Mouse (Mus musculus) megakaryocyte, adult 5-6 weeks (primary cell): ENCODE results near the gene Tubg2. TPM values are rescaled to one million over a fixed set of nuclear protein-coding genes. Genes with fewer than 3 reads are reported as not detected.

Experiments
- ATAC-seq: 2 replicates; pipeline ENCODE4 v1.8.0; 2016; ENCODE audit warnings: mild to moderate bottlenecking, inconsistent platforms; ENCODE audit not compliant: poor library complexity, severe bottlenecking
- total RNA-seq, 2 experiments: library from RNA; stranded (forward) in 1 of 2; stranded (reverse) in 1 of 2; fragments of 153-499, 151-499 nt in 1 of 2; fragments of 221-1000, 200-1000 nt in 1 of 2; gene quantifications; 2 replicates each; pipeline versions ENCODE4 v1.2.3 to v1.2.4; 2015 to 2017

Gene Tubg2
- total RNA-seq, 2 experiments from 2014 or later = not detected

DNA sequence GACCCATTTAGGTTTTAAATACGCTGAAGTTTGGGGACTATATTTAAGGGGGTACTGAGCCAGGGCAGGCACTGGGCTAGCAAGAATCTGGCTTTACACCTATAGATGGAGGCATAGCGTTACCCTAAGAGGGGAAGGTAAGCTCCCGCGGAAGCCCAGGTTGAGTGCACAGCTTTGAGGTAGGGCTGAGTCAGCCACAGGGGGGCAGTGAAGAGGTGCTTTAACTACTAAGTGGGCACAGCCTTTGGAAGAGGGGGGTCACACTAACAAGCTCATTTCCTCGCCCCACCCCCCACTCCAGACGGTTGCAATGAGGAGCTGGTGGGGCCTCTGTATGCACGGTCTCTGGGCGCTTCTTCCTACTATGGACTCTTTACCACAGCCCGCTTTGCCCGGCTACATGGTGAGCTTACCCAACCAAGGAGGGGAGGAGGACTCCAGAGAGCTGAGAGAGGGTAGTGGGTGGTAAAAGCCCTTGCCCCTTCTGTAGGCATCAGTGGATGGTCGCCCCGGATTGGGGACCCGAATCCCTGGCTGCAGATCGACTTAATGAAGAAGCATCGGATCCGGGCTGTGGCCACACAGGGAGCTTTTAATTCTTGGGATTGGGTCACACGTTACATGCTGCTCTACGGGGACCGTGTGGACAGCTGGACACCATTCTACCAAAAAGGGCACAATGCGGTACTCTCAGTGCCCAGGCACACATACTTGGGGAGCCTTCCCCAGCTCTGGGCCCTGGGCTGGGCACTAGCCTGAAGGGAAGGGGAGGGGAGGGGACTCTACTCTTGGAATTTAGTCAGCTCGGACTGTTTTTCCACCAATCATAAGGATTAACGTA lies 21.4 kb downstream of the Tubg2 start:
- no peak for ATAC-seq

DNA sequence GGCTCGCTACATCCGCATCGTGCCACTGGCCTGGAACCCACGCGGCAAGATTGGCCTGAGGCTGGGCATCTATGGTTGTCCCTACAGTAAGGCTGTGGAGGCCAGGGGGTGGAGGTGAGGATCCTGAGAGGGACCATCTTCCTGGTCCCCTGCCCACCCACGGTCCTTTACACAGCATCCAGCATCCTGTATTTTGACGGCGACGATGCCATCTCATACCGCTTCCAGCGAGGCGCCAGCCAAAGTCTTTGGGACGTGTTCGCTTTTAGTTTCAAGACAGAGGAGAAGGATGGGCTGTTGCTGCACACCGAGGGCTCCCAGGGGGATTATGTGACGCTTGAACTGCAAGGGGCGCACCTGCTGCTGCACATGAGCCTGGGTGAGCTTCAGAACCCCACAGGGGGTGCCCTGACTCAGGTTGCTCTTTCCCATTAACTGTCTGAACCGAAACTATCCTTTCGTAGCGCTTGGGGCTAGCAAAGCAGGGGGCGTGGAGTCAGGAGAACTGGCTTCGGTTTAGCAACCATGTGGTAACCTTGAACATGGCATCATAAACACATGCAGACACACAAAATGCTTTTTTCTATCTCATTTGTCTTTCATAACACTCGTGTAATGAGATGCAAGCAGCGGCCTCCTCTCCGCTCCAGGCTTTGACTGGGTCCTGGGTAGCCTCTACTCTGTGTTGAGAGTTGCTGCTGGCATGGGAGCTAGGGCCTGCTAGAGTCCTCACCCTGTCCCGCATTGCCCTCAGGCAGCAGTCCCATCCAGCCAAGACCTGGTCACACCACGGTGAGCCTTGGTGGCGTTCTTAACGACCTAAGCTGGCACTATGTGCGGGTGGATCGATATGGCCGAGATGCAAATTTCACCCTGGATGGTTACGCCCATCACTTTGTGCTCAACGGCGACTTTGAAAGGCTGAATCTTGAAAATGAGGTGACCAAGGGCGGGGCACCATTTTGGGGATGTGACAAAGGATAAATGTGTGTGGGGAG lies 22.7 kb downstream of the Tubg2 start:
- ATAC-seq = no peak

DNA sequence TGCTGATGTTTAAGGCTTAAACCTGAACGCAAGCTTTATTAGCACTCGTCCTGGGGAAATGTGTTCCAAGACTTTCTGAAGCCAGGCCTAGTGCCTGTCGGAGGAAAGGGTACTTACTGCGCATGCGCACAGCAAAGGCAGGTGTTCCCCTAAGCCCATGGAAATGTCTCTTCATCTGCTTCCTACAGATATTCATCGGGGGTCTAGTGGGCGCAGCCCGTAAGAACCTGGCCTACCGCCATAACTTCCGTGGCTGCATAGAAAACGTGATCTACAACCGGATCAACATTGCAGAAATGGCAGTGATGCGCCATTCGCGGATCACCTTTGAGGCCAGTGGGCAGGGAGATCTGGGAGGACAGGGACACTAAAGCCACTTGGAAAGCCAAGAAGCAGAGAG lies 23.6 kb downstream of the Tubg2 start:
- ATAC-seq = no peak

DNA sequence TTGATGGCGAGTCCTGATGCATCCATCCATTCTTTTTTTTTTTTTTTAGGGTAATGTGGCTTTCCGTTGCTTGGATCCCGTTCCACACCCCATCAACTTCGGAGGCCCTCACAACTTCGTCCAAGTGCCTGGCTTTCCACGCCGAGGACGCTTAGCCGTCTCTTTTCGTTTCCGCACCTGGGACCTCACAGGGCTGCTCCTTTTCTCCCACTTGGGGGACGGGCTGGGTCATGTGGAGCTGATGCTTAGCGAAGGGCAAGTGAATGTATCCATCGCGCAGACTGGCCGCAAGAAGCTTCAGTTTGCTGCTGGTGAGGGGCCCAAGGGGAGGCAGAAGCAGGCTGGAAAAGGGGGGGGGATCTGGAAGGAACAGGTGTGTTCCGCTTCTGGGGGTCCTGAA lies 24.6 kb downstream of the Tubg2 start:
- ATAC-seq = no peak

DNA sequence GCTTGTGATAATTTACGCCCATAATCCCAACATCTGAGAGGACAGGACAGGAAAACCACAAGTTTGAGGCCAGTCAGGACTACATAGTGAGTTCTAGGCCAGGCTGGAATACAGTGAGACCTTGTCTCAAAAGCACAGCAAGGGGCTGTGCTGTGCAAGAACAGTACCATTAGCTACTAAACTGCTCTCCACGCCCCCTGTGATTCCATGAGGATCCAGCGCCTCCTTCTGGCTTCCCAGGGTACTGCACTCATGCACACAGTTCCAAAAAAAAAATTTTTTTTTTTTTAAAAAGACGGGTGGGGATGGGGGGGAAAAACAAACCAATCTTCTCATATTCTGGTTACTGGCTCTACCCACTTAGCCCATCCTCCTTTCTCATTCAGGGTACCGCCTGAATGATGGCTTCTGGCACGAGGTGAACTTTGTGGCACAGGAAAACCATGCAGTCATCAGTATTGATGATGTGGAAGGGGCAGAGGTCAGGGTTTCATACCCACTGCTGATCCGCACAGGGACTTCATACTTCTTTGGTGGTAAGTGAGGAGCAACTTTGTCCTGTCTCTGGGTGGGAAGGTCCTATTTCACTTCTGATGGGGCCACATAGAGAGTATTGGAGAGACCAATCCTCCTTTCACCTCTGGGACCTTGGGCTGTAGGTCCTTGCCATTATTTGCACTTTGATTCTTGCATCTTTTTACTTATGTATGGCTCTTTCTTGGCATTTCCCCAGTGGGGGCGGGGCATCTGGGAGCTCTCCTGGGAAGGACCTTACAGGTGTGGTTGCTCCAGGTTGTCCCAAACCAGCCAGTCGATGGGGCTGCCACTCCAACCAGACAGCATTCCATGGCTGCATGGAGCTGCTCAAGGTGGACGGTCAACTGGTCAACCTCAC lies 25.4 kb downstream of the Tubg2 start:
- peak; percentile 55 for ATAC-seq

DNA sequence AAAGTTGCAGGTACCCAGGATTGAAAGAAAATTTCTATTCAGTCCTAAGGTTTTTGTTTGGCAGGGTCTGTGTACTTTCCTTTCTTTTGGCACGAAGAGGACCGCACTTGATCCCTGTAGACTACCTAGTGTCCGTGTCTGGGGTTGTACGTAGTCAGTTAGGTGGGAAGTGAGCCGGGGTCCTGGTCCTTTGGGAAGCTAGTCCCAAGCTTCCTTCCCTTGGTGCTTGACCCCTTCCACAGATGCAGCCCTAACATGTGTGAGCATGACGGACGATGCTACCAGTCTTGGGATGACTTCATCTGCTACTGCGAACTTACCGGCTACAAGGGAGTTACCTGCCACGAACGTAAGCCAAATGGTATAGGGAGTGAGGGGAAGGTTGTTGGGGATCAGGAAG lies 26.3 kb downstream of the Tubg2 start:
- ATAC-seq = no peak

DNA sequence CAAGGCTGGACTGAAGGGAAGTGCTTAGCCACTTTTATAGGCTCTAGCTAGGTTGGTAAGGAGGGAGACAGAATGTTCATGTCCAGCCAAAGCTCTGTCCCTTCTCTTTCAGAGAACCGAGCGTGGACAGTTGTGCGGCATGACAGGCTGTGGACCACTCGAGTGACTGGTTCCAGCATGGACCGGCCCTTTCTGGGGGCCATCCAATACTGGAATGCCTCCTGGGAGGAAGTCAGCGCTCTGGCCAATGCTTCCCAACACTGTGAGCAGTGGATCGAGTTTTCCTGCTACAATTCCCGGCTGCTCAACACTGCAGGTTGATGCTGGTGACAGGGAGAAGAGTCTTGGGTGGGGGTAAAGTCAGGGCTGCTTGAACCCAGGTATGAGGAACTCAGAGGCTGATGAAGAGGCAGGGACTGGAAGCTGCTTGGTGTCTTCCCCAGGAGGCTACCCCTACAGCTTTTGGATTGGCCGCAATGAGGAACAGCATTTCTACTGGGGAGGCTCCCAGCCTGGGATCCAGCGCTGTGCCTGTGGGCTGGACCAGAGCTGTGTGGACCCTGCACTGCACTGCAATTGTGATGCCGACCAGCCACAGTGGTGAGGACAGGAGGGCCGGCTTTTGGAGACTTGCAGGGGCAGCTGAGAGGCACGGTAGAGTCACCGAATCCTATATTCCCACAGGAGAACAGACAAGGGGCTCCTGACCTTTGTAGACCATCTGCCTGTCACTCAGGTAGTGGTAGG lies 27.2 kb downstream of the Tubg2 start:
- no peak for ATAC-seq

DNA sequence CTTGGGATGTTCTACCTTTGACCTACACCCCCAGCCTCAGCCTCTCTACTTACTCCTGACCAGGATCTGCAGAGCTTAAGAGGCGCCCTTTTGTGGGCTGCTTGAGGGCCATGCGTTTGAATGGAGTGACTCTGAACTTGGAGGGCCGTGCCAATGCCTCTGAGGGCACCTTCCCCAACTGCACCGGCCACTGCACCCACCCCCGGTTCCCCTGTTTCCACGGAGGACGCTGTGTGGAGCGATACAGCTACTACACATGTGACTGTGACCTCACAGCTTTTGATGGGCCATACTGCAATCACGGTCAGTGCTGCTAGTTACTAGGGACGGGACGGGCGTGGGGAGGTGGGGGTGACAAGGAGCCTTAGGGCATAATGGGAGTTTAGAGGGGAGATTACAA lies 29.3 kb downstream of the Tubg2 start:
- ATAC-seq = no peak

DNA sequence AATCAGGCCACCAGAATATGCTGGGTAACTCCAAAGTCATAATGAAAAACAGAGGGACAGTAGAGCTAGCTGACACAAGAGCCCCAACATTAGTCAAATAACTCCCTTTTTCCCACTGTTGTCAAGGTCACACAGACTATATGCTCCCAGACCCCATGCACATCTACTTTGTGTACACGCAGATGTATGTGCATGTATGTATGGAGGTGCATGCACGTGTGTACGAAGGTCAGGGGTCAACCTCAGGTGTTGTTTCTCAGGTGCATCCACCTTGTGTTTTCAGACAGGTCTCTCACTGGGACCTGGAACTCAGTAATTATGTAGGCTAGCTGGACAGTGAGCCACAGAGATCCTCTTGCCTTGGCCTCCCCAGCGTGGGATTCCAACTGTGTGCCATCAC lies 29.7 kb downstream of the Tubg2 start:
- ATAC-seq = no peak

DNA sequence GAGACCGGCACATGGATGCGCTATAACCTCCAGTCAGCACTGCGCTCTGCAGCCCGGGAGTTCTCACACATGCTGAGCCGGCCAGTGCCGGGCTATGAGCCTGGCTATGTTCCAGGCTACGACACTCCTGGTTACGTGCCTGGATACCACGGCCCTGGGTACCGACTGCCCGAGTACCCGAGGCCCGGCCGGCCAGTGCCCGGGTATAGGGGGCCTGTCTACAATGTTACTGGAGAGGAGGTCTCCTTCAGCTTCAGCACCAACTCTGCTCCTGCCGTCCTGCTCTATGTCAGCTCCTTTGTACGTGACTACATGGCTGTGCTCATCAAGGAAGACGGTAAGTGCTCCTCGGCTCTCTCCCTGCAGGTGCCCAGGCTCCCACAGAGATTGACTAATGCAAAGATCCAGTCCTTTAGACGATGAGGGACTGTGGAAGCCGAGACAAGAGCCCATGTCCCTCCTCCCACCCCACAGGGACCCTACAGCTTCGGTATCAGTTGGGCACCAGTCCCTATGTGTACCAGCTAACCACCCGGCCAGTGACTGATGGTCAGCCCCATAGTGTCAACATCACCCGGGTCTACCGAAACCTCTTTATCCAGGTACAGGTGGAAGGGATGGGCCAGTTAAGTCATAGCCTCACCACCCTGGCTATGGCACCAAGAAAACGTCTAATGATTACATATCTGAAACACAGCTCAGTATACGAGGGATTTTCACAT lies 31.0 kb downstream of the Tubg2 start:
- no peak for ATAC-seq

DNA sequence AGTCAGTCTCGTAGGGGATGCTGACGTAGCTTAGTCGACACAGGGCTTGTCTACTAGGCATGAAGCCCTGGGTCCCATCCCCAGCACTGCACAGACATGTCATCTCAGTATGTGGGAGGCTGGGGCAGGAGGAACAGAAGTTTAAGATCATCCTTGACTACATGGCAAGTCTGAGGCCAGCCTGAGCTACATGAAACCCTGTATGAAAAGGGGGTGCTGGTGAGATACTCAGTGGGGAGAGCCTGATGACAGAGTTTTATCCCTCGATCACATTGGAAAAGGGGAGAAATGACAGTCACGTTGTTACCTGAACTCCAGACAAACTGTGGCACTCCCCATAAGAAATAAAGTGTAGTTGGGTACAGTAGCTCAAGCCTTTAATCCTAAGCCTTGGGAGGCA lies 31.8 kb downstream of the Tubg2 start:
- ATAC-seq = no peak

DNA sequence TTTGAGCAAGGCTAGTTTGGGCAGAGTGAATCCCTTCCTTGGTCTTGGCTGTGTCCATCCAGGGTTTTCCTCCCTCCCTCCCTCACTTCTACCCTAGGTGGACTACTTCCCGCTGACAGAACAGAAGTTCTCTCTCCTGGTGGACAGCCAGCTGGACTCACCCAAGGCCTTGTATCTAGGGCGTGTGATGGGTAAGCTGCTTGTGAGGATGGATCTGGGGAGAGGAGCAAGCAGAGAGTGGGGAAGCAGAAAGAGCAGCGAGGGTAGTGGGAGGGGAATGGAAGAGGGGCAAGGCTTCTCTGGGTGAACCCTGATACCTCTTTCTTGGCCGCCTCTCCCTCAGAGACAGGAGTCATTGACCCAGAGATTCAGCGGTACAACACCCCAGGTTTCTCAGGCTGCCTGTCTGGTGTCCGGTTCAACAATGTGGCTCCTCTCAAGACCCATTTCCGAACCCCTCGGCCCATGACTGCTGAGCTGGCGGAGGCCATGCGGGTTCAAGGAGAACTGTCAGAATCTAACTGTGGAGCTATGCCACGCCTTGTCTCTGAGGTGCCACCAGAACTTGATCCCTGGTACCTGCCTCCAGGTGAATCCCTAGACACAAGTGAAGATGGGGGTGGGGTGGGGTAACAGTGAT lies 32.6 kb downstream of the Tubg2 start:
- no peak for ATAC-seq

DNA sequence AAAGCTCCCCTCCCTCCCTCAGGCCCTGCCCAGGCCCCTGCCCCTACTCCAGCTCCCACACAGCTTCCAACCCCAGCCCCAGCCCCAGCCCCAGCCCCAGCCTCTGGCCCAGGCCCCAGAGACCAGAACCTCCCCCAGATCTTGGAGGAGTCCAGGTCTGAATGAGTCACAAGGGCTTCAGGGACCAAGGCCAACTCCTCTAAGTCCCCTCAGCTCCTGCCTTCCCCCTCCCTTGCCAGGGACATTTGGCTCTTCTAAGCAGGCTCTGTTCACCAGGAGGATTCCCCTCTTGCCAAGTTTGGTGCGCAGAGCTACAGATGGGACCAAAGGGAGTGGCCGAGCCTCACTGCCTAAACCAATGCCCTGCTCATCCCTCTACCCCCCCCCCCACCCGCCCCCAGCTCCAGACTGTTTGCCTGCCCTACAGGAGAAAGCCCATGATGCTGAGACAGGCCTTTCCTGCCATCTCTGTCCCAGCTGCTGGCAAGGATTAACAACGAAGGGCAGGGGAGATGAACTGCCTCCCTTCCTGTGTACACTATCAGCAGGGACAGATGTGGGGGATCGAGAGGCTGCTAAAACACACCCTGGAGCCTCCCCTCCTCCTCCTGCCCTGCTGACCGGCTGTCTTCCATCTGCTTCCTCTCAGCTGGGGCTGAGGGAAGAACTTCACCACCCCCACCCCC lies 33.9 kb downstream of the Tubg2 start:
- no peak for ATAC-seq

DNA sequence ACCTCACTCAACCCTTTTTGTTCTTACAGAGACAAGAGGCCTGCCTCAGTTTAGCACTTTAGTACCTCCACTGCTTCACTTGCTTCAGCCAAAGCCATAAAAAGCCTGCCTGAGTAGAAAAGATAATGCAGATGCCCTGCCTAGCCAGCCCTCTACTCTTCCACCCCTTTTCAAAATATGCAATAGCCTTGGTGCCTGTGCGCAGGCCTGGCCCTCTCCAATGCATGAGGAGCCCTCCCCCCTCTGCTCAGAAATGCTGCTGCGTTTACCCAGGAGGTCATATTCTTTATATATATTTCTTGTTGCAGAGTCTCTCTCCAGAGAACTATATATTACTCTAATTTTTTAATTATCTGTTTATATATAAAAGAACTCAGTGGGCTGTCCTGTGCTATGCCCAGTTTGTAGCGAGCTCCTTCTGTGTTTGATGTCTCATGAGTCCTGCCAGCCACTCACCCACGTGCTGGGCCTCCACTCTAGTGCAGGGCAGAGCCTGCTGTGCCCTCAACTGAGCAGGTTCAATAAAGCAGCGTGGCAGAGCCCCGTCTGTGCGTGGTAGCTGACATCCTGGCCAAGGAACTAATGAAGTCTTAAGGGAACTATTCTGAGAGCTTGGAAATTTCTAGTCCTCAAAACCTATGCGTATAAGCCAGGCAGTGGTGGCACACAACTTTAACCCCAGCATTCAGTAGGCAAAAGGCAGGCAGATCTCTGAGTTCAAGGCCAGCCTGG lies 34.6 kb downstream of the Tubg2 start:
- ATAC-seq = no peak

DNA sequence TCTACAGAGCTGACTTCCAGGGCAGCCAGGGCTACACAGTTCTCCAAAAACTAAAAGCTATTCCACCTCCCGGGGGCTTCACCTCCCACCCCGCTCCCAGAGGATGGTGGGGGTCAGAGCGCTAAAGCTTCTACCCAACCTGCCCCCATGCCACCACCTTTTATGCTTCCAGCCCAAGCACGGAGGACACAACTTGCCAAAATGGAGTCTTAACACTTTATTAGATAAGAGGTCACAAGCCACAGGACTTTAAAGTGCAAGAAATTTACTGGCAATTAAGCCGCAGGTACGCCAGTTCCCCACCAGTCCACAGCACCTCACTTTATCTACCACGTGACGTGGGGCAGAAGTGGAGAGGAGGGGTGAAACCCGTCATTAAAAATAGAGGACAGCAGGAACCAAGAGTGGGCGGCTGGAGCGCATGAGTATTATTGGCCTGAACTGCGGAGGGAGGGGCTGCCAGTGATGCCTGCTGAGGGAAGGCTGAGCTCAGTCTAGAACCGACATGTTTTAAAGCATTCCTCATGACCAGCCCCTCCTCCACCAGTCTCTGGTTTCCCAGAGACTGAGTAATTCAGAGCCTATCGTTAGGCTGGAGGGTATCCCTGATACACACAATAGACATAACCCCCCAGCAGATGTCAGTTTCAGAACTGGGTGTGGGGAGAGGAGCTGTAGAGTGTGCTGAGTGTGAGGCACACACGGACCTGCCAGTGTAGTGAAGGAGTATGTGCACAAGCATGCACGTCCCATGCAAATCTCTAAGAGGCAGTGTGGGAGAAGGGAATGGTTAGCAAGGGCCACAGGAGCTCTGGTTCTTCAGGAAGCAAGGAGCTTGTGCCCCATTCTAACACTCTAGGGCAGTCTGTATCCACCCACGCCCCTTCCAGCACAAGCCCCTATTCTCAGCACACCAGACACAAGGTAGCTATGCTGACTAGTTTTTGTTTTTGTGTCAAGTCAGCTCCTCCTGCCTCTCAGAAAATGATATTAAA lies 35.5 kb downstream of the Tubg2 start:
- no peak for ATAC-seq

DNA sequence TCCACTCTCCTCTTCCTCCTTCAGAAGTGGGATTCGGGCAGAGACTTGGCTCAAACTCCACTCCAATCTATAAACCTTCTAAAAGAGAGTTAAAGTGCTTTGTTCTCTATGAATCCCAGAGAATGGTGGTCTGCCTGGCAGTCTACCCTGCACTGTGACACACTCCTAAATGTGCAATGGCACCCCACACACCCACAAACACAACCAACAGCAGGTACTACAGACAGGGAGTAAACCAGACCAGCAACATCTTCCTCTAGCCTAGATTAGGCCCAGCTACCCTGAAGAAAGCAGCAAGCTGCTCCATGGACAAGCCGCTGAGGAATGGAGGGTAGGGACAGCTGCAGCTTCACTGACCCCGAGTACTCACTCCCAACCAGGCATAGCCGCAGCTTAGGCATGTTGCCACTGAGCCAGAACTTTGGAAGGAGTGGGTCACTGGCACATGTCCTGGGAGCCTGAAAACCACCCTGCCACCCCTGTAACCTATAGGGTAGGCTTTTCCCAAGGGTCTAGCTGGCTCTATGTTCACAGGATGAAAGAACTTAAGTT lies 36.3 kb downstream of the Tubg2 start:
- ATAC-seq = no peak
